Mouse (Mus musculus) hindbrain, embryonic 13.5 days (tissue): ENCODE results near the gene Tmem222. TPM values are rescaled to one million over a fixed set of nuclear protein-coding genes. Genes with fewer than 3 reads are reported as not detected.
A peak's percentile ranks its signal among the peaks of the same experiment; 100 is the strongest.

Experiments
- ATAC-seq: fragments of 200-750 bp; cut with Nextera tagmentation; 2 replicates; pipeline ENCODE4 v1.8.0; 2017; ENCODE audit warnings: moderate TSS enrichment; ENCODE audit not compliant: low FRiP score
- H3K27ac ChIP-seq: fragments of 300-500 bp; sonication (generic); 2 replicates; pipeline ENCODE4 v1.5.1; 2015; ENCODE audit warnings: inconsistent platforms, mild to moderate bottlenecking, moderate library complexity
- H3K27me3 ChIP-seq: fragments of 300-500 bp; sonication (generic); 2 replicates; pipeline ENCODE4 v1.6.1; 2015; ENCODE audit warnings: mild to moderate bottlenecking, inconsistent platforms
- H3K36me3 ChIP-seq: fragments of 300-500 bp; sonication (generic); 2 replicates; pipeline ENCODE4 v1.6.1; 2015; ENCODE audit warnings: mild to moderate bottlenecking, inconsistent platforms
- H3K4me1 ChIP-seq: fragments of 300-500 bp; sonication (generic); replicated peaks from 2 replicates; pipeline ENCODE4 v1.6.1; 2015; ENCODE audit warnings: inconsistent platforms
- H3K4me2 ChIP-seq: fragments of 300-500 bp; sonication (generic); 2 replicates; pipeline ENCODE4 v1.6.1; 2015; ENCODE audit warnings: inconsistent platforms, mild to moderate bottlenecking, moderate library complexity
- H3K4me3 ChIP-seq: fragments of 300-500 bp; sonication (generic); 2 replicates; pipeline ENCODE4 v1.5.1; 2015; ENCODE audit warnings: mild to moderate bottlenecking, inconsistent platforms
- H3K9ac ChIP-seq: fragments of 300-500 bp; sonication (generic); 2 replicates; pipeline ENCODE4 v1.6.1; 2015; ENCODE audit warnings: mild to moderate bottlenecking, inconsistent platforms
- H3K9me3 ChIP-seq: fragments of 300-500 bp; sonication (generic); 2 replicates; pipeline ENCODE4 v1.6.1; 2016; ENCODE audit warnings: inconsistent platforms
- WGBS: fragments of 180-500 bp; shearing (Covaris S2); methylation state at CpG from one replicate; pipeline ENCODE4 v1.1.7; 2015; 5-methylcytosine and 5-hydroxymethylcytosine counted together
- polyA plus RNA-seq: library from polyadenylated mRNA; unstranded; fragments of >200 nt; fragmentation: Nextera tagmentation; extraction: Ambion mirVana; gene quantifications from 2 replicates; pipeline ENCODE4 v1.2.1, GENCODE M21; 2015

Gene Tmem222
- polyA plus RNA-seq, 1 experiment from 2014 or later: 102 TPM

DNA sequence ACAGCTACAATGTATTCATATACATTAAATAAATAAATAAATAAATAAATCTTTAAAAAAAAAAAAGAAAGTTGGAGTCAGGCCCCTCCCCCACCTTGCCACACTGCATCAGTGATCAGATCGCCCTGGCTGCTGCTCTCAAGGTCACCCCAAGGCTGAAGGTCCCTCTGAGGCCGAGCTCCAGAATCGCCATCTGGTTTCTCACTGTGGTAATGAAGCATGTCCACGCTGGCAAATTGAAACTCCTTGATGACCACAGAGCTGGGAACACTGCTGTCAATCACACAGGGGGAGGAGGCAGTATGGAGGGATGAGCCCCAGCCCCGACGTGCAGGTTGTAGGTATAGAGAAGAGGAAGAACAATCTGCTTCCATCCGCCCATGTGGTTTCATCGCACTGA is 50.0 kb downstream of the Tmem222 start:
- no peak for ATAC-seq

DNA sequence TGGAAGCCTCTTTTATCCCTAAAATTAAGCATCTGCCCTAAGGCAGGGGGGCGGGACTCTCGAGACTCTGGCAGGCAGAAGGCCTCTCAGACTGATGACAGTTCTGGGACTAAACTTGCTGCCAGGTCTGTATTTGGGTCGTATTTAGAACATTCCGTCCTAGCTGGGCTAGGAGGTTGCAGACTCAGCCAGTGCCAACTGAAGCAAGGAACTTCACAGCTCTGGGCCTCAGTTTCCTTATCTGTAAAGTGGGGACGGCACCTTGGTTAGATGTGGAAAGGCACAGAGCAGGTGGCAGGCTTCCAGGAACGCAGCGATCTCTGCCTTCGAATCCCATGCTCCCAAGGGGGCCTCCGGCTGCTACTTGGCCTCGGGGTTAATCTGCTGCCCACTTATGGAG is 51.5 kb downstream of the Tmem222 start:
- H3K36me3 ChIP-seq: no peaks in the 10 kb centered on the region
- H3K9ac ChIP-seq: no peak overlapping the region
- no peaks in the 10 kb centered on the region for H3K9me3 ChIP-seq
- WGBS: 74% methylated on average over 10 of the region's 10 CpGs
- peaks cover 22% of the 10 kb centered on the region for H3K27me3 ChIP-seq
- H3K4me2 ChIP-seq: no peak overlapping the region
- H3K4me3 ChIP-seq: no peak overlapping the region
- no peak for ATAC-seq
- no peak overlapping the region for H3K27ac ChIP-seq
- H3K4me1 ChIP-seq: peaks cover 22% of the 10 kb centered on the region

More for the DNA sequence above, 50.0 kb downstream of the Tmem222 start:
- H3K36me3 ChIP-seq: no peaks in the 10 kb centered on the region
- no peak overlapping the region for H3K27ac ChIP-seq
- H3K9ac ChIP-seq: no peak overlapping the region
- H3K9me3 ChIP-seq: no peaks in the 10 kb centered on the region
- WGBS: 44% methylated on average over 8 of the region's 8 CpGs
- no peak overlapping the region for H3K4me2 ChIP-seq
- H3K4me1 ChIP-seq: peaks cover 18% of the 10 kb centered on the region
- H3K27me3 ChIP-seq: 0 out of 2 replicates have a peak, but pooled peaks cover 17% of the 10 kb centered on the region
- no peak overlapping the region for H3K4me3 ChIP-seq

DNA sequence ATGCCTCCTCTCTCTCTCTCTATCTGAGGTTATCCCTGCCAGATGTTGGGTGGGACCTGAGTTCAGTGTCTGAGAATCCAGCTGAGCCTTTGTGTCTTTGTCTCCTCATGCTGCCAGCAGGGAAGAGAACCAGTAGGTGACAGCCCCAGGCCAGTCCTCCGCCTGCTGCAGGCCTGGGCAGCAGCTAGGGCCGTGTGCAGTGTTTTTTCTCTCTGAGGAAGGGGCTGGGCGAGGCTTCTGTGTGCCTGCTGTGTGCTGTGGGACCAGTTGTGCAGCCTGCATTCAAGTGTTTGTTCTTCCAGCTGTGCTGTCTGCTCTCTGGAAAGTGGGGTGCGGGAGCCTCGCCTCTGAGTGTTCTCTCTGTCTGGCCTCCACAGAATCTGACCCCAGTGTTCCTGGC is 53.7 kb downstream of the Tmem222 start:
- no peaks in the 10 kb centered on the region for H3K9me3 ChIP-seq
- peak overlapping the region; percentile 43; the same call in 1 of the 2 replicates for H3K9ac ChIP-seq
- H3K4me3 ChIP-seq: no peak overlapping the region
- no peaks in the 10 kb centered on the region for H3K36me3 ChIP-seq
- ATAC-seq: no peak
- H3K27me3 ChIP-seq: peaks cover 43% of the 10 kb centered on the region
- 38% methylated on average over 5 of the region's 5 CpGs for WGBS
- H3K4me1 ChIP-seq: peaks cover 25% of the 10 kb centered on the region
- H3K27ac ChIP-seq: no peak overlapping the region
- H3K4me2 ChIP-seq: no peak overlapping the region

DNA sequence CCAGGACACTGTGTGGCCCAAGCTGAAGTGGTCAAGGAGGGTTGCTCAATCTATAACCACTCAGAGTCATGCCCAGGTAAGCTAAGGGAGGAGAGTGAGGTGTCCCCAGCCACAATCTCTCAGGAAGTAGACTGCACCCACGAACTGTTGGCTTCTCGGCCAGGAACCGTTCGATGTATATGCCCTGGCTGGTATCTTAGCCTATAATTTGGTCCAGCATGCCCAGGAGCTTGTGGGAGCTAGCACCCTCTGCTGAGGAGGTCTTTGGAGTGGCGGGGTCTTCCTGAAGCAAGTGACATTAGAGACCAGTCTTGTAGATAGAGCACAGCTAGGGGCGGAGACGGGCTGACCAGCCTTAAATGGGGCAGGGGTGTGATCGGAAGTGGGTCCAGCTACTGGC is 55.9 kb downstream of the Tmem222 start:
- H3K4me1 ChIP-seq: peaks cover 30% of the 10 kb centered on the region
- H3K9me3 ChIP-seq: no peaks in the 10 kb centered on the region
- no peaks in the 10 kb centered on the region for H3K36me3 ChIP-seq
- WGBS: 86% methylated on average over 8 of the region's 8 CpGs
- H3K4me2 ChIP-seq: no peak overlapping the region
- no peak overlapping the region for H3K27ac ChIP-seq
- no peak overlapping the region for H3K4me3 ChIP-seq
- H3K27me3 ChIP-seq: peaks cover 51% of the 10 kb centered on the region
- ATAC-seq: no peak
- no peak overlapping the region for H3K9ac ChIP-seq

DNA sequence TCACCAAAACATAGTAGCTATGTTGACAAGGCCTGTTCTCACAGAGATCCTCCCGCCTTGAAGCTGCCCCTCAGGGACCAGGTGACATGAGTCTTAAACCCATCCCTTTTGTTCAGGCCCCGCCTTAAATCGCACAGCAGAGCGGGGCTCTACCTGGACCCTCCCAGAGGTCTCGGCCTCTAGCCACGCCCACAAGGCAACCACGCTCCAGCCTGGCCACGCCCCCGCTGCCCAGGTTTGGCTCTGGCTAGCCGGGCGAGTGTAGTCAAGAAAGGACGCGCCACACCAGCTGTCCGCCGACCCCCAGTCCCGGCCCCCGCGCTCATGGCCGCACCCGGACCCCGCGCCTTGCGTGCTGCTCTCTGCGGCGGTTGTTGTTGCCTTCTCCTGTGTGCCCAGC is 56.9 kb downstream of the Tmem222 start:
- H3K4me2 ChIP-seq: peak overlapping the region; percentile 56
- WGBS: 1% methylated on average over 25 of the region's 25 CpGs
- peak overlapping the region; percentile 32 for H3K4me3 ChIP-seq
- no peak for ATAC-seq
- H3K9ac ChIP-seq: peak overlapping the region; percentile 67
- H3K27me3 ChIP-seq: peaks cover 54% of the 10 kb centered on the region
- H3K36me3 ChIP-seq: no peaks in the 10 kb centered on the region
- H3K27ac ChIP-seq: no peak overlapping the region
- H3K4me1 ChIP-seq: peaks cover 30% of the 10 kb centered on the region
- no peaks in the 10 kb centered on the region for H3K9me3 ChIP-seq

DNA sequence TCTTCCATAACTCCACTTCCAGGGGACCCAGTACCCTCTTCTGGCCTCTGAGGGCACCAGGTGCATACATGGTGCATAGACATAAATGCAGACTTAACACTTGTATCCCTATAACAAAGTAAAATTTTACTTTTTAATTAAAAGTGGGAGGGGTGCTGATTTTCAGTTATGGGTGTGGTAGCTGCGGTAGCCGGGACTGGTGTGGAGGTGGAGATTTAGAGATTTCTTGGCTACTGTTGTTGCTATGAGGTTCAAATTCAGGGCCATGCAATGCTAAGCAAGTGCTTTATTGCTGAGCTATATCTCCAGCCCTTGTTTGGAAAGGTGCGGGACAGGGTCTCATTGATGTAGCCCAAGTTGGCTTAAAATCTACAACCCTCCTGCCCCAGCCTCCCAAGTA is 58.8 kb downstream of the Tmem222 start:
- Histone ChIP-seq H3K4me3 (no peak overlapping the region), H3K27me3 (peaks cover 69% of the 10 kb centered on the region)
- WGBS: 95% methylated on average over 3 of the region's 3 CpGs

DNA sequence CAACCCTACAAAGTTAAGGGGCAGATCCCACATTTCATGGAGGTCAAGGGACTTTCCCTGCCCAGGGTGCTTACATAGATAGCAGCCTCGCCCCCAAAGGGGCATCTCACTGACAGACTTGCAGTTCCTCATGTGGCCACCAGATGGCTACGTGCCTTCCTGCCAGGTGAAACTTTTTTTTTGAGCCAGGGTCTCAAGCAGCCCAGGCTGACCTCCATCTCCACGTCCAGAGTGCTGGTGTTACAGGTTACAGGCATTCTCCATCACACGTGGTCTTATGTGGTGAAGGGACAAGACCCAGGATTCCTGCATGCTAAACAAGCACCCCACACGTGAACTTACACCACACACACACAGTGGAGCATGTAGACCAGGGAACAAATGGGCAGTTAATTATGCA is 60.0 kb downstream of the Tmem222 start:
- H3K4me2 ChIP-seq: no peak overlapping the region
- H3K9ac ChIP-seq: no peak overlapping the region
- no peak overlapping the region for H3K4me3 ChIP-seq
- H3K36me3 ChIP-seq: no peaks in the 10 kb centered on the region
- peaks cover 31% of the 10 kb centered on the region for H3K4me1 ChIP-seq
- 3% methylated on average over 5 of the region's 5 CpGs for WGBS
- H3K27me3 ChIP-seq: peaks cover 77% of the 10 kb centered on the region
- ATAC-seq: no peak; the same call in 1 of the 2 replicates
- H3K9me3 ChIP-seq: no peaks in the 10 kb centered on the region
- no peak overlapping the region for H3K27ac ChIP-seq

More for the DNA sequence above, 58.8 kb downstream of the Tmem222 start:
- Histone ChIP-seq H3K36me3 (no peaks in the 10 kb centered on the region), H3K4me2 (no peak overlapping the region), H3K27ac (no peak overlapping the region), H3K9me3 (no peaks in the 10 kb centered on the region), H3K4me1 (peaks cover 25% of the 10 kb centered on the region), H3K9ac (no peak overlapping the region)
- no peak for ATAC-seq

Other genes starting within 250 kb of the Tmem222 start
- 33.3 and 35.4 TPM in 2 replicates for gene Wasf2, start 147.3 kb downstream of the Tmem222 start, polyA plus RNA-seq
- 0.78 and 2.5 TPM in 2 replicates for gene Cd164l2, start 65.7 kb downstream of the Tmem222 start, polyA plus RNA-seq
- 0.52 and 1.4 TPM in 2 replicates for gene Gpr3, start 65.3 kb downstream of the Tmem222 start, polyA plus RNA-seq
- 1.9 and 2.0 TPM in 2 replicates for gene Map3k6, start 37.0 kb downstream of the Tmem222 start, polyA plus RNA-seq
- gene Sytl1, start 14.7 kb downstream of the Tmem222 start, polyA plus RNA-seq: 0.41 and 0.69 TPM in 2 replicates
- gene Wdtc1, start 75.7 kb upstream of the Tmem222 start, polyA plus RNA-seq: 18.4 and 21.3 TPM in 2 replicates
- 6.7 and 7.5 TPM in 2 replicates for gene Slc9a1, start 91.9 kb upstream of the Tmem222 start, polyA plus RNA-seq
- gene Tent5b, start 202.3 kb upstream of the Tmem222 start, polyA plus RNA-seq: 0.13 and 0.30 TPM in 2 replicates
- 2.8 and 3.9 TPM in 2 replicates for gene Trnp1, start 220.8 kb upstream of the Tmem222 start, polyA plus RNA-seq
- 0.30 and 0.39 TPM in 2 replicates for gene Kdf1, start 241.2 kb upstream of the Tmem222 start, polyA plus RNA-seq